Mouse (Mus musculus) ES-E14 (cell line): ENCODE results near the gene Kbtbd6.

Experiments used
- HCFC1 ChIP-seq: IDR thresholded peaks from 2 replicates; pipeline ENCODE4 v1.6.1; 2012; ENCODE audit warnings: low read length, inconsistent platforms, borderline replicate concordance; ENCODE audit not compliant: insufficient read depth
- MAFK ChIP-seq: IDR thresholded peaks from 2 replicates; pipeline ENCODE4 v1.6.1; 2014; ENCODE audit warnings: mild to moderate bottlenecking, low read depth, low read length, inconsistent platforms; ENCODE audit not compliant: insufficient read depth
- ZC3H11A ChIP-seq: IDR thresholded peaks from 2 replicates; pipeline ENCODE4 v1.6.1; 2012; ENCODE audit warnings: low read depth, mild to moderate bottlenecking, inconsistent platforms, low read length, borderline replicate concordance
- ZNF384 ChIP-seq: IDR thresholded peaks from 2 replicates; pipeline ENCODE4 v1.6.1; 2012; ENCODE audit warnings: low read depth, low read length, inconsistent platforms

DNA sequence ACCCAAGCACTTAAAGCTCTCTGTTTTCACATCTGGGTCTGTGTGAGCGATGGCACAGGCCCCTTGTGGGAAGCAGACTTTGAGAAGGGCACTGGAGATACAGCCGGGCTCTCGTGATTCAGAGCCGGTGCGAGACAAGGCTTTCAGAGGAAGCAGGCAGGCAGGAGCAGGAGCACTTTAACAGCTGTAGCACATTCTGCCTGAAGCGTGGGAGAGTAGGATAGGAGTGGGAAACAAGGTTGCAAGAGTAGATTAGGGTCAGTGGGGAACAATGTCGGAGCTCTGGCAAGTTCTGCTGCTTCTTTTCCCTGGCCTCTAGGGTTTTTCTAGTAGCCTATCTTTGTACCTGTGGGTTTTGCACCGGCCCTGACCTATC, 35.0 kb downstream of the Kbtbd6 start:
- no peak for TF ChIP-seq HCFC1
- no peak for TF ChIP-seq MAFK
- no peak for TF ChIP-seq ZC3H11A
- no peak for TF ChIP-seq ZNF384
